ENCODE assay signal across 8 mouse cellular contexts in genomic region chr17:6662840-6663239, GRCm38 (mm10). TPM values are rescaled to one million over a fixed set of nuclear protein-coding genes. Genes with fewer than 3 reads are reported as not detected.
DNase-seq lines count a peak whose midpoint lies in the region; ATAC-seq and TF ChIP-seq lines count a peak whose summit lies in the region.
"Not testable (repeated sequence)": the region's sequence is repeated elsewhere in the genome, so short reads cannot be mapped to it uniquely, and the experiment has no call there.
"Had no signal": no experiment of that assay in that cellular context is flagged by ENCODE, and none has a peak within 500 bp of the region (broad histone marks: within the 10 kb centered on the region; RNA-seq: fewer than 3 reads in every experiment).

No protein-coding gene starts in this region.

- not testable (repeated sequence) for H3K27ac ChIP-seq in forebrain, embryonic 11.5 days (ENCODE audit: low read depth, low read length); heart, embryonic 10.5 days; lung, postnatal 0 days (ENCODE audit: low read length)

- not testable (repeated sequence) for H3K9ac ChIP-seq in forebrain, embryonic 11.5 days (ENCODE audit: low read length); lung, postnatal 0 days (replicated peaks; ENCODE audit: low read depth)

- not testable (repeated sequence) for H3K4me3 ChIP-seq in forebrain, embryonic 11.5 days (ENCODE audit: low read depth, low read length); heart, embryonic 10.5 days; lung, postnatal 0 days (ENCODE audit: low read depth, low read length)

- DNase-seq in CD4-positive, CD25-positive, alpha-beta regulatory T cell, adult 2 months (ENCODE audit: low read depth, low spot score): peak; percentile 7
- DNase-seq in forebrain, embryonic 11.5 days (ENCODE audit: low spot score): peak; percentile 16
- DNase-seq in heart, embryonic 10.5 days (ENCODE audit: low spot score): peak; percentile 14
- peak; percentile 3 for DNase-seq in lung, postnatal 0 days (ENCODE audit: low spot score)
- DNase-seq in thymus, postnatal 0 days (ENCODE audit: low spot score): peak; percentile 20
- peak; percentile 54 to 62 for DNase-seq in thymus, postnatal 36 days

- not testable (repeated sequence) for H3K4me2 ChIP-seq in forebrain, embryonic 11.5 days (ENCODE audit: low read depth, low read length, severe bottlenecking); lung, postnatal 0 days (replicated peaks; ENCODE audit: low read depth, low read length)

- not testable (repeated sequence) for H3K36me3 ChIP-seq in forebrain, embryonic 11.5 days (ENCODE audit: control insufficient read depth, insufficient read depth, low read length); heart, embryonic 10.5 days; lung, postnatal 0 days (ENCODE audit: insufficient read depth, low read length)

- TF ChIP-seq CTCF in lung, postnatal 0 days (IDR thresholded peaks at IDR 0.05): not testable (repeated sequence)

- 50% methylated on average over 3 of the region's 3 CpGs for WGBS in forebrain, embryonic 11.5 days
- WGBS in heart, embryonic 10.5 days: 50% methylated on average over 3 of the region's 3 CpGs
- 37% methylated on average over 2 of the region's 3 CpGs for WGBS in lung, postnatal 0 days

- not testable (repeated sequence) for ATAC-seq in forebrain, embryonic 11.5 days (replicated peaks; ENCODE audit: low FRiP score); lung, postnatal 0 days

- not testable (repeated sequence) for H3K4me1 ChIP-seq in forebrain, embryonic 11.5 days (replicated peaks; ENCODE audit: control insufficient read depth, insufficient read depth, low read length); heart, embryonic 10.5 days; lung, postnatal 0 days (ENCODE audit: insufficient read depth, low read depth, low read length)

- not testable (repeated sequence) for H3K9me3 ChIP-seq in forebrain, embryonic 11.5 days (ENCODE audit: control insufficient read depth, low read length); heart, embryonic 10.5 days; lung, postnatal 0 days (ENCODE audit: low read length)

- not testable (repeated sequence) for H3K27me3 ChIP-seq in forebrain, embryonic 11.5 days (ENCODE audit: control insufficient read depth, insufficient read depth, low read length); heart, embryonic 10.5 days (ENCODE audit: insufficient read depth, poor library complexity, severe bottlenecking); lung, postnatal 0 days (replicated peaks; ENCODE audit: insufficient read depth, low read length)

- TF ChIP-seq EP300 in lung, postnatal 0 days (IDR thresholded peaks at IDR 0.05): not testable (repeated sequence)

RNA-seq across cellular contexts. Expression of gene Sytl3, which starts 3.9 kb away (rescaled TPM):
- not detected in 2 replicates for polyA plus RNA-seq in forebrain, embryonic 11.5 days (2014; fragmentation: Nextera tagmentation; extraction: Ambion mirVana)
- polyA plus RNA-seq in heart, embryonic 10.5 days (2016; fragmentation: Nextera tagmentation; extraction: Ambion mirVana): 0.06 and 0.25 TPM in 2 replicates
- polyA plus RNA-seq in lung, postnatal 0 days (2015; fragmentation: Nextera tagmentation; extraction: Ambion mirVana): 0.40 and 0.67 TPM in 2 replicates
- 62.0 and 75.8 TPM in 2 replicates for polyA plus RNA-seq in thymus, postnatal 0 days (2015; fragmentation: Nextera tagmentation; extraction: Ambion mirVana)
- polyA plus RNA-seq: adrenal gland, adult 2 months; heart, embryonic 12.5 days had no signal

RNA-seq across cellular contexts. Expression of gene Dynlt1f, which starts 7.1 kb away (rescaled TPM):
- 282 and 296 TPM in 2 replicates for polyA plus RNA-seq in forebrain, embryonic 11.5 days (2014; fragmentation: Nextera tagmentation; extraction: Ambion mirVana)
- polyA plus RNA-seq in heart, embryonic 10.5 days (2016; fragmentation: Nextera tagmentation; extraction: Ambion mirVana): 242 and 244 TPM in 2 replicates
- 185 and 188 TPM in 2 replicates for polyA plus RNA-seq in lung, postnatal 0 days (2015; fragmentation: Nextera tagmentation; extraction: Ambion mirVana)
- polyA plus RNA-seq in thymus, postnatal 0 days (2015; fragmentation: Nextera tagmentation; extraction: Ambion mirVana): 304 and 317 TPM in 2 replicates

Comparison
In these comparisons a context has a peak if more than half of its experiments do, and no peak if none do; other contexts are left out.
1. DNase-seq: peak in every context shown above with its lines; median percentile 58 in thymus, postnatal 36 days; 20 in thymus, postnatal 0 days; 16 in forebrain, embryonic 11.5 days; 14 in heart, embryonic 10.5 days; 7 in CD4-positive, CD25-positive, alpha-beta regulatory T cell, adult 2 months; 3 in lung, postnatal 0 days.
2. RNA of gene Sytl3, which starts 3.9 kb away (polyA plus RNA-seq): 62.0 to 75.8 TPM in thymus, postnatal 0 days; 0.40 to 0.67 TPM in lung, postnatal 0 days, 0.06 to 0.25 TPM in heart, embryonic 10.5 days and not detected in forebrain, embryonic 11.5 days; every median in the first group is over 10 times any median in the second.